Mouse (Mus musculus) lung, postnatal 0 days (tissue): ENCODE data around the gene Yrdc. TPM values are rescaled to one million over a fixed set of nuclear protein-coding genes. Genes with fewer than 3 reads are reported as not detected.

Experiments
- ATAC-seq: fragments of 200-750 bp; cut with Nextera tagmentation; 2 replicates; pipeline ENCODE4 v1.8.0; 2017; ENCODE audit warnings: moderate library complexity
- DNase-seq: peaks from one replicate; pipeline ENCODE4 v3.0.0-alpha.2; 2016; ENCODE audit warnings: low spot score
- H3K27ac ChIP-seq: fragments of 300-500 bp; sonication (generic); 2 replicates; pipeline ENCODE4 v1.5.1; 2014; ENCODE audit warnings: antibody characterized with exemption, mild to moderate bottlenecking, low read length, mixed read lengths
- H3K27me3 ChIP-seq: fragments of 300-500 bp; sonication (generic); replicated peaks from 2 replicates; pipeline ENCODE4 v1.6.1; 2014; ENCODE audit warnings: low read length, mixed read lengths; ENCODE audit not compliant: insufficient read depth
- H3K36me3 ChIP-seq: fragments of 300-500 bp; sonication (generic); 2 replicates; pipeline ENCODE4 v1.6.1; 2014; ENCODE audit warnings: low read length, mixed read lengths; ENCODE audit not compliant: insufficient read depth
- H3K4me1 ChIP-seq: fragments of 300-500 bp; sonication (generic); 2 replicates; pipeline ENCODE4 v1.6.1; 2014; ENCODE audit warnings: antibody characterized with exemption, low read depth, low read length, mixed read lengths; ENCODE audit not compliant: insufficient read depth
- H3K4me2 ChIP-seq: fragments of 300-500 bp; sonication (generic); replicated peaks from 2 replicates; pipeline ENCODE4 v1.6.1; 2014; ENCODE audit warnings: low read depth, mild to moderate bottlenecking, low read length, moderate library complexity, mixed read lengths
- H3K4me3 ChIP-seq: fragments of 300-500 bp; sonication (generic); 2 replicates; pipeline ENCODE4 v1.5.1; 2014; ENCODE audit warnings: low read depth, low read length
- H3K9ac ChIP-seq: fragments of 300-500 bp; sonication (generic); replicated peaks from 2 replicates; pipeline ENCODE4 v1.6.1; 2014; ENCODE audit warnings: low read depth, mild to moderate bottlenecking
- H3K9me3 ChIP-seq: fragments of 300-500 bp; sonication (generic); 2 replicates; pipeline ENCODE4 v1.6.1; 2016; ENCODE audit warnings: low read length, mixed read lengths
- CTCF ChIP-seq: IDR thresholded peaks from 2 replicates; pipeline ENCODE4 v1.5.1; 2016; ENCODE audit warnings: antibody characterized with exemption, mild to moderate bottlenecking
- EP300 ChIP-seq: IDR thresholded peaks from 2 replicates; pipeline ENCODE4 v1.6.1; 2016; ENCODE audit warnings: antibody characterized with exemption, mild to moderate bottlenecking, control low read depth
- WGBS: fragments of 180-500 bp; shearing (Covaris S2); extraction: QIAGEN DNeasy Blood & Tissue Kit; methylation state at CpG from one replicate; pipeline ENCODE4 v1.1.7; 2014; 5-methylcytosine and 5-hydroxymethylcytosine counted together
- polyA plus RNA-seq: library from polyadenylated mRNA; unstranded; fragments of >200 nt; fragmentation: Nextera tagmentation; extraction: Ambion mirVana; gene quantifications from 2 replicates; pipeline ENCODE4 v1.2.1, GENCODE M21; 2015

Yrdc gene
- polyA plus RNA-seq, 1 experiment from 2014 or later = 25.4 TPM

- 67% methylated on average over 7 of the region's 7 CpGs for WGBS
- Histone ChIP-seq H3K9ac (no peak overlapping the region), H3K4me3 (no peak overlapping the region), H3K27ac (no peak overlapping the region), H3K27me3 (0 out of 2 replicates have a peak, but pooled peaks cover under 1% of the 10 kb centered on the region), H3K9me3 (no peaks in the 10 kb centered on the region), H3K4me2 (no peak overlapping the region), H3K4me1 (no peaks in the 10 kb centered on the region), H3K36me3 (no peaks in the 10 kb centered on the region)
- DNase-seq (no peak), ATAC-seq (no peak)
- TF ChIP-seq CTCF (no peak), EP300 (no peak)
Measured at GRCm38 (mm10) chr4:124888702-124889101, 38.2 kb downstream of the Yrdc start.

GRCm38 (mm10) chr4:124889935-124890334 is 39.5 kb downstream of the Yrdc start:
- no peak overlapping the region for H3K4me2 ChIP-seq
- DNase-seq (no peak), ATAC-seq (no peak)
- H3K9ac ChIP-seq = no peak overlapping the region
- H3K27me3 ChIP-seq = peaks cover 12% of the 10 kb centered on the region
- no peaks in the 10 kb centered on the region for H3K4me1 ChIP-seq
- no peak overlapping the region for H3K27ac ChIP-seq
- TF ChIP-seq CTCF (no peak), EP300 (no peak)
- 83% methylated on average over 2 of the region's 2 CpGs for WGBS
- no peak overlapping the region for H3K4me3 ChIP-seq
- H3K9me3 ChIP-seq = no peaks in the 10 kb centered on the region
- H3K36me3 ChIP-seq = no peaks in the 10 kb centered on the region

GRCm38 (mm10) chr4:124890831-124891230 is 40.4 kb downstream of the Yrdc start:
- Histone ChIP-seq H3K27me3 (peaks cover 18% of the 10 kb centered on the region), H3K4me3 (no peak overlapping the region), H3K36me3 (no peaks in the 10 kb centered on the region), H3K4me2 (no peak overlapping the region), H3K9me3 (no peaks in the 10 kb centered on the region), H3K9ac (no peak overlapping the region), H3K27ac (no peak overlapping the region), H3K4me1 (no peaks in the 10 kb centered on the region)
- no peak for ATAC-seq
- DNase-seq = no peak
- TF ChIP-seq CTCF (no peak), EP300 (no peak)
- WGBS = 73% methylated on average over 5 of the region's 5 CpGs

- no peak for ATAC-seq
- no peak for DNase-seq
- 23% methylated on average over 6 of the region's 6 CpGs for WGBS
- no peak overlapping the region for H3K27ac ChIP-seq
- no peaks in the 10 kb centered on the region for H3K9me3 ChIP-seq
- H3K4me2 ChIP-seq = no peak overlapping the region
- H3K9ac ChIP-seq = no peak overlapping the region
- TF ChIP-seq CTCF = no peak
- no peak for TF ChIP-seq EP300
- H3K36me3 ChIP-seq = no peaks in the 10 kb centered on the region
- peaks cover 22% of the 10 kb centered on the region for H3K27me3 ChIP-seq
- H3K4me3 ChIP-seq = no peak overlapping the region
- no peaks in the 10 kb centered on the region for H3K4me1 ChIP-seq
Measured at GRCm38 (mm10) chr4:124893769-124894168, 43.3 kb downstream of the Yrdc start.

- no peak overlapping the region for H3K9ac ChIP-seq
- H3K27ac ChIP-seq = no peak overlapping the region
- TF ChIP-seq EP300 (no peak), CTCF (no peak)
- 3% methylated on average over 68 of the region's 83 CpGs for WGBS
- ATAC-seq = no peak
- no peaks in the 10 kb centered on the region for H3K4me1 ChIP-seq
- H3K36me3 ChIP-seq = no peaks in the 10 kb centered on the region
- H3K9me3 ChIP-seq = no peaks in the 10 kb centered on the region
- peaks cover 26% of the 10 kb centered on the region for H3K27me3 ChIP-seq
- peak overlapping the region; percentile 44 for H3K4me2 ChIP-seq
- H3K4me3 ChIP-seq = peak overlapping the region; percentile 12; the same call in 1 of the 2 replicates
- no peak for DNase-seq
Measured at GRCm38 (mm10) chr4:124894508-124895428, 44.3 kb downstream of the Yrdc start.

- ATAC-seq = no peak
- H3K4me1 ChIP-seq = no peaks in the 10 kb centered on the region
- no peak overlapping the region for H3K4me2 ChIP-seq
- no peak overlapping the region for H3K9ac ChIP-seq
- no peak overlapping the region for H3K4me3 ChIP-seq
- no peaks in the 10 kb centered on the region for H3K36me3 ChIP-seq
- DNase-seq = no peak
- H3K27ac ChIP-seq = no peak overlapping the region
- peaks cover 27% of the 10 kb centered on the region for H3K27me3 ChIP-seq
- H3K9me3 ChIP-seq = no peaks in the 10 kb centered on the region
- no peak for TF ChIP-seq EP300
- no peak for TF ChIP-seq CTCF
- WGBS = 63% methylated on average over 10 of the region's 10 CpGs
Measured at GRCm38 (mm10) chr4:124898428-124898827, 47.9 kb downstream of the Yrdc start.
